Mouse (Mus musculus) kidney, postnatal 25 days (tissue): ENCODE measurements around the gene Afm.

Experiments
- DNase-seq, 2 experiments: peaks; one replicate each; pipeline ENCODE4 v3.0.0; 2021; ENCODE audit warnings: mixed read lengths in 2 of 2

Afm gene

GRCm38 (mm10) chr5:90560743-90561142 lies 42.0 kb downstream of the Afm start, which contains the start of gene 5830473C10Rik:
5830473C10Rik (plus strand) TSS chr5:90561107.
- DNase-seq = no peak

GRCm38 (mm10) chr5:90561721-90562275 lies 43.1 kb downstream of the Afm start:
- no peak for DNase-seq

GRCm38 (mm10) chr5:90562880-90563279 lies 44.1 kb downstream of the Afm start:
- DNase-seq = no peak

- DNase-seq = no peak
Measured at GRCm38 (mm10) chr5:90564161-90564560, 45.4 kb downstream of the Afm start.

- DNase-seq = no peak
Measured at GRCm38 (mm10) chr5:90565205-90565604, 46.5 kb downstream of the Afm start.

GRCm38 (mm10) chr5:90567788-90568187 lies 49.1 kb downstream of the Afm start:
- peak; percentile 21 to 50 for DNase-seq

- peak in 1 of 2 experiments; percentile 50 for DNase-seq
Measured at GRCm38 (mm10) chr5:90568338-90568737, 49.6 kb downstream of the Afm start.

GRCm38 (mm10) chr5:90571216-90571615 lies 52.5 kb downstream of the Afm start:
- DNase-seq = no peak

- DNase-seq = peak; percentile 39 to 52
Measured at GRCm38 (mm10) chr5:90577751-90578150, 59.0 kb downstream of the Afm start.

GRCm38 (mm10) chr5:90579556-90579955 lies 60.8 kb downstream of the Afm start:
- DNase-seq = no peak

- no peak for DNase-seq
Measured at GRCm38 (mm10) chr5:90582179-90582578, 63.4 kb downstream of the Afm start.

GRCm38 (mm10) chr5:90584799-90585198 lies 66.1 kb downstream of the Afm start:
- no peak for DNase-seq

- DNase-seq = no peak
Measured at GRCm38 (mm10) chr5:90586511-90586910, 67.8 kb downstream of the Afm start.

GRCm38 (mm10) chr5:90588104-90588503 lies 69.4 kb downstream of the Afm start:
- DNase-seq = no peak

GRCm38 (mm10) chr5:90588708-90589595 lies 70.2 kb downstream of the Afm start:
- DNase-seq = peak; percentile 48 to 81

GRCm38 (mm10) chr5:90590676-90591075 lies 71.9 kb downstream of the Afm start:
- no peak for DNase-seq

GRCm38 (mm10) chr5:90591936-90592335 lies 73.2 kb downstream of the Afm start:
- DNase-seq = no peak

GRCm38 (mm10) chr5:90594945-90595344 lies 76.2 kb downstream of the Afm start:
- no peak for DNase-seq

GRCm38 (mm10) chr5:90596155-90596554 lies 77.4 kb downstream of the Afm start:
- no peak for DNase-seq

- DNase-seq = peak in 1 of 2 experiments; percentile 76
Measured at GRCm38 (mm10) chr5:90601469-90601868, 82.7 kb downstream of the Afm start.
